Mouse (Mus musculus) ES-E14 (cell line): ENCODE measurements at regions not wholly inside any gene's neighbourhood (a gene's known extent, or its start where the extent isn't known, plus 50 kb on each side); places are given as distances from the start of the nearest gene placed in this dataset.

ENCODE experiments used
- DNase-seq: peaks from one replicate; pipeline ENCODE4 v3.0.0-alpha.2; 2013; ENCODE audit warnings: low read depth, low spot score
- H3K27ac ChIP-seq: 2 replicates; pipeline ENCODE4 v1.5.1; 2012; ENCODE audit warnings: low read depth, mild to moderate bottlenecking, low read length, moderate library complexity, mixed read lengths; ENCODE audit not compliant: poor library complexity, insufficient read depth, severe bottlenecking
- H3K36me3 ChIP-seq: 2 replicates; pipeline ENCODE4 v1.6.1; 2012; ENCODE audit warnings: mild to moderate bottlenecking, low read length, moderate library complexity, mixed read lengths; ENCODE audit not compliant: control insufficient read depth, poor library complexity, insufficient read depth, severe bottlenecking
- H3K4me1 ChIP-seq, 2 experiments: fragments of 150-350 bp in 1 of 2; sonication (generic) in 1 of 2; 2 replicates each; pipeline ENCODE4 v1.6.1; 2012; ENCODE audit warnings: low read length in 2 of 2, mild to moderate bottlenecking in 1 of 2, mixed read lengths in 1 of 2; ENCODE audit not compliant: control insufficient read depth in 2 of 2, insufficient read depth in 2 of 2, poor library complexity in 1 of 2
- H3K4me3 ChIP-seq, 2 experiments: fragments of 150-350 bp in 1 of 2; sonication (generic) in 1 of 2; 2 replicates each; pipeline ENCODE4 v1.5.1; 2012; ENCODE audit warnings: low read length in 2 of 2, low read depth in 1 of 2, mild to moderate bottlenecking in 1 of 2, mixed read lengths in 1 of 2; ENCODE audit not compliant: insufficient read depth in 1 of 2, poor library complexity in 1 of 2, severe bottlenecking in 1 of 2
- H3K9ac ChIP-seq: 2 replicates; pipeline ENCODE4 v1.6.1; 2012; ENCODE audit warnings: low read depth, mild to moderate bottlenecking, low read length, mixed read lengths; ENCODE audit not compliant: poor library complexity, insufficient read depth, severe bottlenecking
- H3K9me3 ChIP-seq: fragments of 150-350 bp; sonication (generic); 2 replicates; pipeline ENCODE4 v1.6.1; 2012; ENCODE audit warnings: low read depth, mild to moderate bottlenecking, low read length; ENCODE audit not compliant: control insufficient read depth, insufficient read depth
- CHD2 ChIP-seq: IDR thresholded peaks from 2 replicates; pipeline ENCODE4 v1.6.1; 2014; ENCODE audit warnings: mild to moderate bottlenecking, low read depth, low read length, inconsistent platforms
- HCFC1 ChIP-seq: IDR thresholded peaks from 2 replicates; pipeline ENCODE4 v1.6.1; 2012; ENCODE audit warnings: low read length, inconsistent platforms, borderline replicate concordance; ENCODE audit not compliant: insufficient read depth
- MAFK ChIP-seq: IDR thresholded peaks from 2 replicates; pipeline ENCODE4 v1.6.1; 2014; ENCODE audit warnings: mild to moderate bottlenecking, low read depth, low read length, inconsistent platforms; ENCODE audit not compliant: insufficient read depth
- ZC3H11A ChIP-seq: IDR thresholded peaks from 2 replicates; pipeline ENCODE4 v1.6.1; 2012; ENCODE audit warnings: low read depth, mild to moderate bottlenecking, inconsistent platforms, low read length, borderline replicate concordance
- ZNF384 ChIP-seq: IDR thresholded peaks from 2 replicates; pipeline ENCODE4 v1.6.1; 2012; ENCODE audit warnings: low read depth, low read length, inconsistent platforms
- in situ Hi-C, 2 experiments: fragments of 600-800 bp; cut with MboI; formaldehyde crosslinking; loops; one replicate each; pipeline ENCODE4 v1.15.1; 2025; ENCODE audit warnings: low sequenced_read_pairs in 2 of 2, inconsistent platforms in 1 of 2; ENCODE audit not compliant: unreplicated experiment in 2 of 2

GRCm38 (mm10) chr17:88116321-88116720, 51.2 kb upstream of the Fbxo11 start:
- DNase-seq: no peak
- in situ Hi-C loops: no loop called here
- Histone ChIP-seq H3K4me3 (no peak overlapping the region), H3K9me3 (no peaks in the 10 kb centered on the region), H3K4me1 (peaks cover 3 to 7% of the 10 kb centered on the region in 2 experiments; a peak in 3 of 4 replicates), H3K36me3 (no peaks in the 10 kb centered on the region), H3K9ac (no peak overlapping the region), H3K27ac (no peak overlapping the region)
- TF ChIP-seq MAFK: no peak
- 0 out of 2 replicates have a peak, but pooled peaks have one; percentile 50 for TF ChIP-seq ZNF384

GRCm38 (mm10) chr17:88118714-88119113, 53.6 kb upstream of the Fbxo11 start:
- Histone ChIP-seq H3K36me3 (no peaks in the 10 kb centered on the region), H3K9ac (no peak overlapping the region), H3K9me3 (no peaks in the 10 kb centered on the region), H3K27ac (no peak overlapping the region), H3K4me3 (no peak overlapping the region), H3K4me1 (peaks cover 0 to 2% of the 10 kb centered on the region in 2 experiments; a peak in 1 of 4 replicates)
- no peak for DNase-seq
- in situ Hi-C loops: no loop called here
- TF ChIP-seq ZC3H11A: no peak
- no peak for TF ChIP-seq MAFK
- TF ChIP-seq ZNF384: no peak
- TF ChIP-seq CHD2: no peak
- no peak for TF ChIP-seq HCFC1

DNA sequence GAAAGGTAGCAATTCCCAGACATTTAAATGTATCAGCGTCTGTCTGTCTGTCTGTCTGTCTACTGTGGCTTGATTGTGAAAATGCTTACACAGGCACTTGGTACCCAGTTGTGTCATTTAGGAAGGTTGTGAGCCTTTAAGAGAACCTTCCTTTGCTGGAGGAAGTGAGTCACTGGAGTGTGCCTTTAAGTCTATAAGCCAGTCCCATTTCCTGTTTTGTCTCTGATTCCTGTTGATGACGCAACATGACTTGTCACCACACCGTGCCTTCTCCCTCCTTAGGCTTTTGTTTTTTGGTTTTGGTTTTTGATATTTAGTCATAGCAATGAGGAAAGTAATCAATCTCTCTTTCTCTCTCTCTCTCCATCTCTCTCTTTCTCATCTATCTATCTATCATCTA, 58.6 kb upstream of the Fbxo11 start:
- Histone ChIP-seq H3K9me3 (no peaks in the 10 kb centered on the region), H3K36me3 (no peaks in the 10 kb centered on the region), H3K9ac (no peak overlapping the region), H3K27ac (no peak overlapping the region), H3K4me1 (peaks cover 0 to 2% of the 10 kb centered on the region in 2 experiments; a peak in 1 of 4 replicates), H3K4me3 (no peak overlapping the region)
- DNase-seq: no peak
- in situ Hi-C loops: no loop called here
- TF ChIP-seq HCFC1 (no peak), ZC3H11A (no peak), CHD2 (no peak), MAFK (no peak), ZNF384 (no peak)

GRCm38 (mm10) chr17:88127126-88127525, 62.0 kb upstream of the Fbxo11 start:
- Histone ChIP-seq H3K36me3 (no peaks in the 10 kb centered on the region), H3K9me3 (no peaks in the 10 kb centered on the region), H3K4me3 (no peak overlapping the region), H3K27ac (no peak overlapping the region), H3K9ac (no peak overlapping the region), H3K4me1 (no peaks in the 10 kb centered on the region; a peak in 2 of 4 replicates)
- DNase-seq: no peak
- TF ChIP-seq ZNF384 (no peak), HCFC1 (no peak), ZC3H11A (no peak), CHD2 (no peak), MAFK (no peak)
- in situ Hi-C loops: no loop called here

DNA sequence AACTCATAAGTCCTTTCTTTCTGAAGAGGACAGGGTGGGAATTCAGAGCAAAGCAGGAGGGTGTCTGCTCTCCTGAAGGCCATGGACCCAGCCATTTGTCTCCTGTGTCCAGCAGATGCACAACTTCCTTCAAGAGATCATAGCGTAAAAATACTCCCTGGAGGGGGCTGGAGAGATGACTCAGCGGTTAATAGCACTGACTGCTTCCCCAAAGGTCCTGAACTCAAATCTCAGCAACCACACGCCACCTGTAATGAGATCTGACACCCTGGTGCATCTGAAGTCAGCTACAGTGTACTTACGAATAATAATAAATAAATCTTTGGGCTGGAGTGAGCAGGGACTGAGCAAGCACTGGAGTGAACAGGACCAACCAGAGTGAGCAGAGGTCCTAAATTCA, 66.2 kb upstream of the Fbxo11 start:
- H3K27ac ChIP-seq: no peak overlapping the region
- TF ChIP-seq MAFK (peak; percentile 12; the same call in 1 of the 2 replicates), CHD2 (no peak)
- no peak overlapping the region for H3K4me3 ChIP-seq
- in situ Hi-C loops: no loop called here
- DNase-seq: no peak
- no peaks in the 10 kb centered on the region for H3K9me3 ChIP-seq
- H3K9ac ChIP-seq: no peak overlapping the region
- H3K4me1 ChIP-seq: no peaks in the 10 kb centered on the region; a peak in 2 of 4 replicates
- no peaks in the 10 kb centered on the region for H3K36me3 ChIP-seq
